Mouse (Mus musculus): Measurements from ENCODE around the gene Thbs3.

DNA sequence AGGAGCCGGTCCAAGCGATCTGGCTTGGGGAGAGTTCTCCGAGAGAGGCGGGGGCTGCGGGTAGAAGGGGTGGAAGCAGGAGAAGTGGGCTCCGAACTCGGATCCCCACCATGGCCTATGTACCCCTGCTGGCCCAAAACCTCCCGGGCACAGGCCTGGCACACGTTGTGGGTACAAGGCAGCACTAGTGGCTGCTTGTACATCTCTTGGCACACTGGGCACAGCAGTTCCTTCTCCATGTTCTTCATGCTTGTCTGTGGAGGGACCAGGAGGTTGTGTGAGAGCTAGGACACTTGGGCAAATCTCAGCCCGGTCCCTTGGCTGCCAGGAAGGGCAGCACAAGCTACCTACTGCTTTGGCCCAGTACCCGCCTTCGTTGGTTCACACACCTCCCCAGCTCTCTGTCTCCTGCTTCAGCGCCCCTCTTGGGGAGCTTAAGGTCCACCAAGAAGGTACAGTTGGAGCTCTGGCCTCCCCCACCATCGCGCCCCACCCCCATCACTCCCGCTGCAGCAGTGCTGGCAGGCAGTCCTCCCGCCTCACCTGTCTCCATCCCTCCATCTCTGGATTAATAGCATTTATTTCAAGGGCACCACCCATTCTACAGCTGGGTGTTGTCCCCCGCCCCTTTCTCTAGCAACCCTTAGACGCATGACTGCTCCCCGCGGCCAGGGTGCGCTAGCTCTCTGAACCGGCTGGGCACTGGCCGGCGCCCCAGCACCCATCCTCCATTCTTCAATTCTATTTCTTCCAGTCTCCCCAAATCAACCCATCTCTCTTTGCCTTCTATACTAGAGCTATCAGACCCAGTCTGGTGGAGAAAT is 29.4 kb downstream of the Thbs3 start:
- TF ChIP-seq ZC3H11A (IDR thresholded peaks at IDR 0.05; ENCODE audit: borderline replicate concordance, low read depth, low read length), result no peak
- no peak for TF ChIP-seq CHD2 (IDR thresholded peaks at IDR 0.05; ENCODE audit: low read depth, low read length)
